Mouse (Mus musculus) ES-Bruce4 (cell line): Measurements from ENCODE around the gene Upk3a. TPM values are rescaled to one million over a fixed set of nuclear protein-coding genes. Genes with fewer than 3 reads are reported as not detected.

ENCODE experiments used
- H3K27ac ChIP-seq: 2 replicates; pipeline ENCODE4 v1.5.1; 2012; ENCODE audit warnings: low read length, inconsistent platforms; ENCODE audit not compliant: insufficient read depth
- H3K27me3 ChIP-seq: 2 replicates; pipeline ENCODE4 v1.6.1; 2012; ENCODE audit warnings: mild to moderate bottlenecking, low read length, inconsistent platforms; ENCODE audit not compliant: control insufficient read depth, poor library complexity, insufficient read depth, severe bottlenecking
- H3K36me3 ChIP-seq: 2 replicates; pipeline ENCODE4 v1.6.1; 2012; ENCODE audit warnings: inconsistent platforms, mild to moderate bottlenecking, low read length, moderate library complexity; ENCODE audit not compliant: control insufficient read depth, poor library complexity, insufficient read depth, severe bottlenecking
- H3K4me1 ChIP-seq: one replicate; pipeline ENCODE4 v1.8.1; 2011; ENCODE audit warnings: low read length; ENCODE audit not compliant: control insufficient read depth, insufficient read depth
- H3K4me3 ChIP-seq: 2 replicates; pipeline ENCODE4 v1.5.1; 2011; ENCODE audit warnings: low read depth, mild to moderate bottlenecking, low read length
- H3K9ac ChIP-seq: 2 replicates; pipeline ENCODE4 v1.6.1; 2012; ENCODE audit warnings: low read depth, mild to moderate bottlenecking, inconsistent platforms; ENCODE audit not compliant: poor library complexity, severe bottlenecking
- H3K9me3 ChIP-seq: replicated peaks from 2 replicates; pipeline ENCODE4 v1.6.1; 2012; ENCODE audit warnings: mild to moderate bottlenecking, low read length, inconsistent platforms; ENCODE audit not compliant: control insufficient read depth, poor library complexity, insufficient read depth, severe bottlenecking
- CTCF ChIP-seq: IDR thresholded peaks from one replicate; pipeline ENCODE4 v1.8.1; 2011; ENCODE audit warnings: low read depth, low read length
- EP300 ChIP-seq: IDR thresholded peaks from 2 replicates; pipeline ENCODE4 v1.6.1; 2011; ENCODE audit warnings: low read depth, low read length; ENCODE audit not compliant: insufficient read depth
- POLR2A ChIP-seq: IDR thresholded peaks from one replicate; pipeline ENCODE4 v1.8.1; 2011; ENCODE audit warnings: low read length; ENCODE audit not compliant: insufficient read depth
- polyA plus RNA-seq: library from polyadenylated mRNA; stranded (reverse); fragments of >200 nt; gene quantifications from 2 replicates; pipeline ENCODE4 v1.2.4, GENCODE M21; 2011; ENCODE audit warnings: low read depth; ENCODE audit not compliant: missing spikeins, insufficient read depth, insufficient read length

Gene Upk3a
- not detected in 2 replicates for polyA plus RNA-seq

GRCm38 (mm10) chr15:85016951-85017664 lies at the start of gene Upk3a:
TSS of gene Upk3a (plus strand) at chr15:85017141.
- Histone ChIP-seq H3K9me3 (no peaks in the 10 kb centered on the region), H3K27ac (no peak within 1 kb of the TSS), H3K27me3 (no peaks in the 10 kb centered on the region), H3K4me3 (no peak within 1 kb of the TSS), H3K36me3 (no peaks in the 10 kb centered on the region), H3K4me1 (no peaks in the 10 kb centered on the region), H3K9ac (no peak within 1 kb of the TSS)
- TF ChIP-seq CTCF (no peak), EP300 (no peak), POLR2A (no peak)

DNA sequence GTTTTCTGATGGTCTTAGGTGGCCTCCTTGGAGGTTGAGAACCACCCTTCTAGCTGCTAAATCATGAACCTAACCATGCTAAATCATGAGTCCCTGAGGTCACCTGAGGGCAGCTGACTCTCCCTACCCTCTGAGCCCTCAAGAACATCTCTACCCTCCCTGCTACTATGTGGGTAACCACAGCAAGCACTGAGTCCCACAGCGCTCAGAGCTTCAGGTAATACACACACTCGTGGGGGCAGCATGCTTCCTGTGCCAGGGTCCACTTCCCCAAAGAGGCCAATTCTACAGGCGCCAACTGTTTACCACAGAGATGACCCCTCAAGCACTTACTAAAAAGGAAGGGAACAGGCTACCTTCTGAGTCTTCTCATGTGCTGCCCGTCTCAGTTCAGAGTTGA lies 48.4 kb upstream of the Upk3a start:
- TF ChIP-seq POLR2A (no peak), CTCF (no peak)
- no peaks in the 10 kb centered on the region for H3K4me1 ChIP-seq
- no peak overlapping the region for H3K27ac ChIP-seq
- no peaks in the 10 kb centered on the region for H3K9me3 ChIP-seq
- H3K36me3 ChIP-seq, result no peaks in the 10 kb centered on the region
- H3K9ac ChIP-seq, result no peak overlapping the region
- no peak overlapping the region for H3K4me3 ChIP-seq
- H3K27me3 ChIP-seq, result no peaks in the 10 kb centered on the region

DNA sequence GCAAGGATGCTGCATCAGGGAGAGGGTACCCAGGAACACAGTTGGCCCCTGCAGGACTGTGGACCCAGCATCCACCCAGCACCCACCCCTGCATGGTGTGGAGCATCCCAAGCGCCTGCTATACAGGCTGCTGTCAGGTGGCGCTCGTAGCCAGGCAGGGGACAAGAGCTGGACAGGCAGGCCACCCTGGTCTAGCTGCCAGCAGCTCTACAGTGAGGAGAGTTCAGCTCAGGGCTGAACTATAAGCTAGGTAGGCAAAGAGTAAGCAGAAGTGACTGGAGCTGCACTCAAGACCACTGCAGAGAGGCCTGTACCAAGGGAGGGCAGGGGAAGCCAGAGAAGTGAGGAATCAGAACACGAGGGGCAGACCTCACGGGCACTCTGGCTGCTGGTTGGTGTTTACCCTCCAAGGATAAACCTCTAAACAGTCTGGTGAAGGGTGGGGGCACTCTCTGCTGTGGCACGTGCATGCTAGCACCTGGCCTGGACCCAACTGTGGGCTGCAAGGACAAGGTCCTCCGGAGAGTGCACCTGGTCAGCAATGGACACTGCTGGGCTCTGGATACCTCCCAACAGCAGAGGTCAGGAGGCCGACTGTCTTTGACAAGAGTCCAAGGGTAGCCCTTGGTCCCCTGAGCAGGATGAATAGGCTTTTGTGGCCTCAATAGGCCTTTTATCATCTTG lies 43.9 kb upstream of the Upk3a start:
- no peaks in the 10 kb centered on the region for H3K4me1 ChIP-seq
- H3K4me3 ChIP-seq, result no peak overlapping the region
- no peak overlapping the region for H3K27ac ChIP-seq
- H3K27me3 ChIP-seq, result no peaks in the 10 kb centered on the region
- no peaks in the 10 kb centered on the region for H3K9me3 ChIP-seq
- H3K36me3 ChIP-seq, result no peaks in the 10 kb centered on the region
- no peak for TF ChIP-seq POLR2A
- no peak for TF ChIP-seq EP300
- no peak for TF ChIP-seq CTCF
- no peak overlapping the region for H3K9ac ChIP-seq

GRCm38 (mm10) chr15:84973544-84973871 lies 43.4 kb upstream of the Upk3a start:
- Histone ChIP-seq H3K9ac (no peak overlapping the region), H3K9me3 (no peaks in the 10 kb centered on the region), H3K27ac (no peak overlapping the region), H3K27me3 (no peaks in the 10 kb centered on the region), H3K4me3 (no peak overlapping the region), H3K4me1 (no peaks in the 10 kb centered on the region), H3K36me3 (no peaks in the 10 kb centered on the region)
- TF ChIP-seq CTCF, result no peak
- no peak for TF ChIP-seq POLR2A
- TF ChIP-seq EP300, result no peak

- Histone ChIP-seq H3K27ac (no peak overlapping the region), H3K4me1 (no peaks in the 10 kb centered on the region), H3K9me3 (no peaks in the 10 kb centered on the region), H3K4me3 (no peak overlapping the region), H3K9ac (no peak overlapping the region), H3K27me3 (no peaks in the 10 kb centered on the region), H3K36me3 (no peaks in the 10 kb centered on the region)
- TF ChIP-seq CTCF (no peak), POLR2A (no peak), EP300 (no peak)
Measured at GRCm38 (mm10) chr15:84975729-84976128, 41.2 kb upstream of the Upk3a start.

DNA sequence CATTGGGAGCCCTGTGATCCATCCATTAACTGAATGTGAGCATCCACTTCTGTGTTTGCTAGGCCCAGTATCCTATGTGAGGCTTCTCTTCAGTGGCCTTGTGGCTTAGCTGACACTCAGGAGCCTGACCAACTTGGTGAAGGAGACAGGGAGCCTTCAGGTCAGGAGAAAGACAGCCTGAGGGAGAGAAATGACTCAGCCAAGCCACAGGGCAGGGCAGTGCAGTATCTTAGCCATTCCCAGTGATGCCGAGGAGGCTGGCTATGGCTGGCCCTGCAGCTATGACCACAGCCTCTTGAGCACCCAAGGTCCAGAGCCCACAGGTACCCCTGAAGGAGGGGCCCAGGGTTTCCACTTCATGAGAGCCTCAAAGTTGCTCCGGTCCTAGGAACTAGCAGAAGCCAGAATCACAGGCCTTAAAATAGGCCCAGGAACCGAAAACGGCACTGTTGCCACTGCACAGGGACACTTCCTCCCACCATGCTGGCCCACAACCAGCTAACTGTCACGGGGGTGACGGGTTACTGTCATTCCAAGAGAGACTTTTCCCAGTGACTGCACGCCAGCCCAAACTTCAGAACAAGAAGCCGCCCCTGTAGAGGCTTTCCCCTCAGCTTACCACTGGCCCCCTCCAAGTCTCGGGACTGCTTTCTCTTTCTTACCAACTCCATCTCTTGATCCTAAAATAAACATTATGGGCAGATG lies 35.2 kb upstream of the Upk3a start:
- Histone ChIP-seq H3K27ac (no peak overlapping the region), H3K9me3 (no peaks in the 10 kb centered on the region), H3K4me1 (peaks cover 3% of the 10 kb centered on the region), H3K27me3 (no peaks in the 10 kb centered on the region), H3K9ac (no peak overlapping the region), H3K36me3 (no peaks in the 10 kb centered on the region), H3K4me3 (no peak overlapping the region)
- no peak for TF ChIP-seq EP300
- TF ChIP-seq POLR2A, result no peak
- TF ChIP-seq CTCF, result no peak
